Mouse (Mus musculus) gastrocnemius, adult 2 months (tissue): ENCODE measurements around the gene Sumf1. TPM values are rescaled to one million over a fixed set of nuclear protein-coding genes. Genes with fewer than 3 reads are reported as not detected.

Source experiments
- DNase-seq: peaks from one replicate; pipeline ENCODE4 v3.0.0; 2022
- H3K27ac ChIP-seq: fragments of 200-600 bp; 2 replicates; pipeline ENCODE4 v1.8.1; 2022; ENCODE audit warnings: mild to moderate bottlenecking
- H3K4me3 ChIP-seq: fragments of 200-600 bp; 2 replicates; pipeline ENCODE4 v1.8.1; 2022; ENCODE audit warnings: mild to moderate bottlenecking, moderate library complexity
- CTCF ChIP-seq: fragments of 200-600 bp; IDR thresholded peaks from 2 replicates; pipeline ENCODE4 v1.8.1; 2022; ENCODE audit warnings: antibody characterized with exemption, mild to moderate bottlenecking, moderate library complexity
- intact Hi-C: fragments of 180-260 bp; cut with DNase I; formaldehyde crosslinking; loops from one replicate; pipeline ENCODE4 v1.15.1; 2025
- total RNA-seq, 2 experiments: library from RNA; stranded (reverse); gene quantifications; 2 replicates each; pipeline ENCODE4 v1.2.3; 2021

Sumf1 gene
- total RNA-seq, 2 experiments from 2014 or later: 7.4 to 9.4 TPM

- H3K27ac ChIP-seq: no peak overlapping the region
- intact Hi-C loops: no loop called here
- no peak for TF ChIP-seq CTCF
- DNase-seq: no peak
- no peak overlapping the region for H3K4me3 ChIP-seq
Observed at GRCm38 (mm10) chr6:108130718-108131117, 54.7 kb downstream of the Sumf1 start.

- no peak for DNase-seq
- H3K27ac ChIP-seq: no peak overlapping the region
- H3K4me3 ChIP-seq: no peak overlapping the region
- TF ChIP-seq CTCF: no peak
- intact Hi-C loops: no loop called here
Observed at GRCm38 (mm10) chr6:108126631-108127030, 58.8 kb downstream of the Sumf1 start.

- no peak for DNase-seq
- Histone ChIP-seq H3K27ac (no peak overlapping the region), H3K4me3 (no peak overlapping the region)
- intact Hi-C loops: no loop called here
- no peak for TF ChIP-seq CTCF
Observed at GRCm38 (mm10) chr6:108125474-108125873, 59.9 kb downstream of the Sumf1 start.

DNA sequence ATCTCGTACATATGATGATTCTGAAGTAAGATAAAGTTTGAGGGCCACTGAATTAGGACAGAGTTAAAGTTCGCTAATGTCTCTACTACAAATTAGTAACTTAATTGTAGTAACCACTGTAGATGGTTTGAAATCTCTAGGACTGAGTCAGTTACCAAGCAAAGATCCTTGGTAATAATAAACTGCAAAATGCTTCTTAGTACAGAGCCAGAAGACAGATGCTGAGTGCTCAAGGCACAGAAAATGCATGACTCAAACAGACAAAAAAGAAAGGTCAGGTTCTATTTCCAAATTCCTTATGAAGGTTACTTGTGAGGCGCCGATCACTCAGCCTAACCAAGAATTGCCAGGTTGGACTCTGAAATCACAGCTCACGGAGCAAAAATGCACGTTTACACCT lies 67.5 kb downstream of the Sumf1 start:
- Histone ChIP-seq H3K4me3 (no peak overlapping the region), H3K27ac (no peak overlapping the region)
- DNase-seq: no peak
- intact Hi-C loops: no loop called here
- no peak for TF ChIP-seq CTCF

DNA sequence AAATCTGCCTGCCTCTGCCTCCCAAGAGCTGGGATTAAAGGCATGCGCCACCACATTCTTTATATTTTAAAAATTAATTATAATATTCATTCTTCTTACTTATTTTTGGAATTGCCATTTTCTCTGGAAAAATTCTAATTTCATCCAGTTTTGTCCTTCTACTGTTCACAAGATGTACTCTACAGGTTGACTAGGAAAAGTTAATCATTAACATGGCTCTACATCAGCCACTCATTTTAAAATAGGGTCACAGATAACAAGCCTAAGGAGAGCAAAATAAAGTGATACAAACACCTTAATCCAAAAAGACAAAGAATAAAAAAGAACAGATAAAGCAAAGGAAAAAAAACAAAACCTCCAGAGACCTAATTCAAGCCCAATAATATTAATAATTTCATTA lies 70.4 kb downstream of the Sumf1 start:
- no peak for TF ChIP-seq CTCF
- DNase-seq: no peak
- intact Hi-C loops: no loop called here
- no peak overlapping the region for H3K4me3 ChIP-seq
- H3K27ac ChIP-seq: no peak overlapping the region

DNA sequence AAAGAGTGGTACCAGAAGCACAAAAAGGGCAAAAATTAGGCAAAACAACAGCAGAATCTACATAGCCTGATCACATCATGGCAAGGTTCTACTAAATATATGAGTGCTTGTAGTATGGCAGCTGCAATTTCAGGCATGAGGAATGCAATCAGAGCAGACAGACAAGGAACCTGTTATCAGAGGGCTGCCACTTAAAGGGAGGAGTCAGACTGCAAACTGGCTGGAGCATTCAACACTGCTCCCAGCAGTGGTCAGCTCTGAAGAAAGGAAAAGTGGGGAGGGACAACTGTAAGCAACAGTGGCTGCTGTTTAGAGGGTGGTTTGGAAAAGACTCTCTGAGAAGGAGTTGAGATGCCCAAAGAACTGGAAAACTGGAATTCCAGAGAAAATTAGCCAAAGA lies 73.7 kb downstream of the Sumf1 start:
- intact Hi-C loops: no loop called here
- no peak for DNase-seq
- no peak overlapping the region for H3K27ac ChIP-seq
- H3K4me3 ChIP-seq: no peak overlapping the region
- TF ChIP-seq CTCF: no peak

GRCm38 (mm10) chr6:108110336-108110735 lies 75.0 kb downstream of the Sumf1 start:
- TF ChIP-seq CTCF: no peak
- no peak for DNase-seq
- intact Hi-C loops: no loop called here
- Histone ChIP-seq H3K27ac (no peak overlapping the region), H3K4me3 (no peak overlapping the region)

DNA sequence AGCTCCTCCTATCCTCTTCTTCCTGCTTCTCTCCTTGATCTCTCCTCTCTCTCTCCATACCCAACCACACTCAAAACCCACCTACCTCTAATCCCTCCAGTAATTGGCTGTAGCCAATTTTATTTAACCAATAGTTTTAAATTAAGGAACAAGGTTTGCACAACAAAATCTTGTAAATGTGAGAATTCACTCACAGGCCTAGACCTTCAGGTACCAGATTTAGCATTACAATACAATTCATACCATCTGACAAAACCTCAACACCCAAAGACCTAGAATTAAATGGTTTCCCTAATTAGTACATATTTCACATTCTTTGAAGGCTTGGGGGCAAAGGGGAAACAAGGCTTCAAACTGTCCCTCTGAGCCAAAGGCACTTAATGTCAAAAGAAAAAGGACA lies 78.0 kb downstream of the Sumf1 start:
- DNase-seq: no peak
- intact Hi-C loops: no loop called here
- no peak for TF ChIP-seq CTCF
- no peak overlapping the region for H3K27ac ChIP-seq
- no peak overlapping the region for H3K4me3 ChIP-seq

- intact Hi-C loops: loop anchor here (5.0 kb wide), 1 partner anchor 250 kb away; no protein-coding TSS in a partner anchor
- TF ChIP-seq CTCF: no peak
- H3K27ac ChIP-seq: no peak overlapping the region
- H3K4me3 ChIP-seq: no peak overlapping the region
- DNase-seq: no peak
Observed at GRCm38 (mm10) chr6:108101936-108102830, 83.2 kb downstream of the Sumf1 start.

GRCm38 (mm10) chr6:108098846-108099217 lies 86.5 kb downstream of the Sumf1 start:
- Histone ChIP-seq H3K4me3 (peak overlapping the region; percentile 48), H3K27ac (peak overlapping the region; percentile 17; the same call in 1 of the 2 replicates)
- intact Hi-C loops: loop anchor here (1.0 to 5.0 kb wide), 2 partner anchors 308 to 638 kb away; no protein-coding TSS in a partner anchor
- no peak for TF ChIP-seq CTCF
- DNase-seq: no peak

- intact Hi-C loops: loop anchor here (1.0 to 5.0 kb wide), 2 partner anchors 309 to 639 kb away; no protein-coding TSS in a partner anchor
- peak overlapping the region; percentile 17; the same call in 1 of the 2 replicates for H3K27ac ChIP-seq
- peak; percentile 80 for TF ChIP-seq CTCF
- peak overlapping the region; percentile 48 for H3K4me3 ChIP-seq
- DNase-seq: peak; percentile 60
Observed at GRCm38 (mm10) chr6:108098171-108098845, 87.1 kb downstream of the Sumf1 start.

DNA sequence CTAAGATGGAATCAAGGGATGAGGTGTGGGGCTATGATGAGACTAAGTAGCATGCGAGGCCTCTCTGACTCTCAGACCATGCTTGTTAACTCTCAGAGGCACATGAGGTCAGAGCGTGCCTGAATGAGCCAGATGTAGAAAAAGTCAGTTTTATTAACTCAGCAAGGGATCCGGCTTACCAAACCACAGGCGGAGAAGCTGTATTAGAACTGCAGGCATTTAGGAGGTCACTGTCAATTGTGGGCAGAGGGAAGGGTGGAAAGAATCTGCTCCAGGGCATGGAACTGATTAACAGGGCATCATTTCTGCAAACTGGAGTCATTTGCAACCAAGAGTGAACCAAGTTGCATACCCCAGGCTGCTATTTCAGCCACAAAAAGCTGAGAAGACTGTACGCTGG lies 89.9 kb downstream of the Sumf1 start:
- TF ChIP-seq CTCF: no peak
- Histone ChIP-seq H3K27ac (no peak overlapping the region), H3K4me3 (no peak overlapping the region)
- DNase-seq: no peak
- intact Hi-C loops: loop anchor here (5.0 kb wide), 1 partner anchor 642 kb away; no protein-coding TSS in a partner anchor

DNA sequence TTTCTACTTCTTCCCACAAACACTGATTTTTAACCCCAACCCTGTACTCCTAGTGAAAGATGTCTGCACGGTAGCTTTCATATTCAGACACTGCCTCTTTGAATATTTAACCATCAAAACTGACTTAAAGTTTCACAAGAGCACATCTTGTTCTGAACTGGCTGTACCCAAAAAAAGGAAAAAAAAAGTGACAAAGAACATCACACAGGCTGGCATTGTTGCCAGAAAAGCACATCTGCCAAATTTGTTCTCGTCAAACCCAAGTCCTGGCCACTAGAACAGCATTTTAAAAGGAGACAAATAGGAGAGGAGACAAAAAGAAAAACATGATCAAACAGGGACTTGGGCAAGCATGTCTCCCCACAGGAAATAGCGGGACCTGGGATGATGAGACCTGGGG lies 91.9 kb downstream of the Sumf1 start:
- no peak for DNase-seq
- TF ChIP-seq CTCF: no peak
- intact Hi-C loops: no loop called here
- no peak overlapping the region for H3K4me3 ChIP-seq
- no peak overlapping the region for H3K27ac ChIP-seq
